Mouse (Mus musculus): Measurements from ENCODE around the gene Lsm14a. TPM values are rescaled to one million over a fixed set of nuclear protein-coding genes. Genes with fewer than 3 reads are reported as not detected.
"Not testable (repeated sequence)": the region's sequence is repeated elsewhere in the genome, so short reads cannot be mapped to it uniquely, and the experiment has no call there.

Lsm14a gene
- polyA plus RNA-seq, 1 experiment from 2014 or later, result 84.5 TPM

GRCm38 (mm10) chr7:34348011-34348410 lies 45.1 kb downstream of the Lsm14a start:
- Histone ChIP-seq H3K9me3 (no peaks in the 10 kb centered on the region), H3K36me3 (peaks cover 100% of the 10 kb centered on the region), H3K4me3 (no peak overlapping the region), H3K4me1 (replicated peaks) (no peaks in the 10 kb centered on the region), H3K27me3 (ENCODE audit: insufficient read depth, poor library complexity, severe bottlenecking) (no peaks in the 10 kb centered on the region), H3K27ac (no peak overlapping the region)
- no peak for DNase-seq (ENCODE audit: low spot score)
- 90% methylated on average over 1 of the region's 1 CpGs for WGBS

GRCm38 (mm10) chr7:34347041-34347440 lies 46.1 kb downstream of the Lsm14a start:
- Histone ChIP-seq H3K27me3 (ENCODE audit: insufficient read depth, poor library complexity, severe bottlenecking) (no peaks in the 10 kb centered on the region), H3K4me1 (replicated peaks) (no peaks in the 10 kb centered on the region), H3K9me3 (no peaks in the 10 kb centered on the region), H3K36me3 (peaks cover 100% of the 10 kb centered on the region), H3K4me3 (no peak overlapping the region), H3K27ac (no peak overlapping the region)
- no peak for DNase-seq (ENCODE audit: low spot score)
- WGBS, result 95% methylated on average over 3 of the region's 3 CpGs

GRCm38 (mm10) chr7:34346505-34346904 lies 46.6 kb downstream of the Lsm14a start:
- H3K36me3 ChIP-seq, result peaks cover 100% of the 10 kb centered on the region
- no peak overlapping the region for H3K4me3 ChIP-seq
- no peak overlapping the region for H3K27ac ChIP-seq
- H3K9me3 ChIP-seq, result no peaks in the 10 kb centered on the region
- H3K4me1 ChIP-seq (replicated peaks), result no peaks in the 10 kb centered on the region
- no peaks in the 10 kb centered on the region for H3K27me3 ChIP-seq (ENCODE audit: insufficient read depth, poor library complexity, severe bottlenecking)
- WGBS, result 96% methylated on average over 4 of the region's 4 CpGs
- no peak for DNase-seq (ENCODE audit: low spot score)

DNA sequence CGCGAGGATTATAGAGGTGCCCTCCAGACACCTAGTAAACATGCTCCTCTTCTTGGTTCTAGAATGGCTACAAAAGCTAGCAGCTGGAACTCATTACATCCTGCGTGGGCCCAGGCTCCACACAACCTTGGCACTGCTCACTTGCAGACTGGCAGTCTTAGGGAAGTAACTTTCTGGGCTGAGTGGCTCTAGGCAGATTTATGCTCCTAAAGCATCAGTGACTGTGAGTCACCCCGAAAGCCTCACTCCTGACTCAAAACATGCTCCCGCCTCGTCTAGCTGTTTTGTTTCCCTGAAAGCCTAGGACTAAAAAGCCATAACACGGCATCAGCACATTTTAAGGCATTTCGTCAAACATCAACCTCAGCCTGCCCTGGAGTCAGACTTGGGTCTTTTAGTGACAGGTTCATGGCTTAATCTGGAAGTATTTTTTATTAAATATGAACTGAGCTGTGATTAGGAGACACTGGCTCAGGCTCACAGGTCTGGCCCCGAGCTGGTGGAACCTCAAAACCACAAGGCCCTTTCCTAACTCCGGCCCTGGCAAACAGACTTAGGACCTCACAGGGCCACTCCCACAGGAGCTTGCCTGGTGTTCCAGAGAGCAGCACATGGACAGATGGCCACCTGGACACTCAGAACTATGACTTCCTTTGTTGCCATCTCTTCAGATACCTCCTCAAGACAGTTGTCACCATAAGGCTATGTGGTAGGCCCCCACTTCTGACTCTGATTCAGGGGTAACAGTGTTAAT lies 50.9 kb downstream of the Lsm14a start:
- H3K4me1 ChIP-seq (replicated peaks), result no peaks in the 10 kb centered on the region

DNA sequence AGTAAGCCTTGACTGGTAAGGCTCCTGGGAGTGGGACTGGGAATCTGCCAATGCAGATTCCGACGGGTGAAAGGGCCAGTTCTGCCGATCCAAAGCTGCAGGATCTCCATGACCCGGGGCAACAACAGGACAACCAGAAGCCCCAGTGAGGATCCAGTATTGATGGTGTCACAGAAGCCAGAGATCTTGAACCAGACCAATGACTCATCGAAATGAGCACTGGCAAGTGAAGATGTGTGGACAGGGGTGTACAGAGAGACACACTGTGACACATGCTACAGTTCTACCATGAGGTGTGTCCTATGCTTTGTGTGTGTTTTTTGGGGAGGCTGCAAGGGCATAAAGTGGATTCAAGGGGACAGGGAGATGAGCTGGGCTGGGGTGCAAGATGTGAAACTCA lies 52.3 kb downstream of the Lsm14a start:
- no peak for DNase-seq (ENCODE audit: low spot score)
- Histone ChIP-seq H3K9me3 (0 out of 2 replicates have a peak, but pooled peaks cover 5% of the 10 kb centered on the region), H3K27ac (no peak overlapping the region), H3K4me1 (replicated peaks) (no peaks in the 10 kb centered on the region), H3K36me3 (peaks cover 74% of the 10 kb centered on the region), H3K27me3 (ENCODE audit: insufficient read depth, poor library complexity, severe bottlenecking) (no peaks in the 10 kb centered on the region), H3K4me3 (no peak overlapping the region)
- 93% methylated on average over 5 of the region's 5 CpGs for WGBS

More for the DNA sequence above, 50.9 kb downstream of the Lsm14a start:
- 93% methylated on average over 10 of the region's 10 CpGs for WGBS
- H3K9me3 ChIP-seq, result no peaks in the 10 kb centered on the region
- H3K27me3 ChIP-seq (ENCODE audit: insufficient read depth, poor library complexity, severe bottlenecking), result no peaks in the 10 kb centered on the region
- no peak for DNase-seq (ENCODE audit: low spot score)
- H3K27ac ChIP-seq, result no peak overlapping the region
- no peak overlapping the region for H3K4me3 ChIP-seq
- H3K36me3 ChIP-seq, result peaks cover 88% of the 10 kb centered on the region

DNA sequence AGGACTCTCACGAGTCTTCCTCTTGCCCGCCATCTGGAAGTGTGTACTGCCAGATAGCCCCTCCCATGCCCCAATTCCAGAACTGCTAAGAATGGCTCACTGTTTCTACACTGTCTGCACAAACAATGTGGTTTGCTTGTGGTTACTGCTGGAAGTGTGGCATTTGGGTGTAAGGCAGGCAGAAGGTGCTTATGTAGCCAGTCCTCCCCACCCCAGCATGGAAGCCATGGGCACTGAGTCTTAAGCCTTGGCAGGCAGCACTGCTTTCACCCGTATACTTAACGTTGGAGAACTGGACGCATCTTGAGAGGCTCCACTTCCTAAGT lies 54.0 kb downstream of the Lsm14a start:
- no peaks in the 10 kb centered on the region for H3K4me1 ChIP-seq (replicated peaks)
- H3K27ac ChIP-seq, result no peak overlapping the region
- H3K4me3 ChIP-seq, result no peak overlapping the region
- peaks cover 57% of the 10 kb centered on the region for H3K36me3 ChIP-seq
- no peak for DNase-seq (ENCODE audit: low spot score)
- H3K27me3 ChIP-seq (ENCODE audit: insufficient read depth, poor library complexity, severe bottlenecking), result no peaks in the 10 kb centered on the region
- 0 out of 2 replicates have a peak, but pooled peaks cover 5% of the 10 kb centered on the region for H3K9me3 ChIP-seq
- WGBS, result 83% methylated on average over 5 of the region's 5 CpGs

DNA sequence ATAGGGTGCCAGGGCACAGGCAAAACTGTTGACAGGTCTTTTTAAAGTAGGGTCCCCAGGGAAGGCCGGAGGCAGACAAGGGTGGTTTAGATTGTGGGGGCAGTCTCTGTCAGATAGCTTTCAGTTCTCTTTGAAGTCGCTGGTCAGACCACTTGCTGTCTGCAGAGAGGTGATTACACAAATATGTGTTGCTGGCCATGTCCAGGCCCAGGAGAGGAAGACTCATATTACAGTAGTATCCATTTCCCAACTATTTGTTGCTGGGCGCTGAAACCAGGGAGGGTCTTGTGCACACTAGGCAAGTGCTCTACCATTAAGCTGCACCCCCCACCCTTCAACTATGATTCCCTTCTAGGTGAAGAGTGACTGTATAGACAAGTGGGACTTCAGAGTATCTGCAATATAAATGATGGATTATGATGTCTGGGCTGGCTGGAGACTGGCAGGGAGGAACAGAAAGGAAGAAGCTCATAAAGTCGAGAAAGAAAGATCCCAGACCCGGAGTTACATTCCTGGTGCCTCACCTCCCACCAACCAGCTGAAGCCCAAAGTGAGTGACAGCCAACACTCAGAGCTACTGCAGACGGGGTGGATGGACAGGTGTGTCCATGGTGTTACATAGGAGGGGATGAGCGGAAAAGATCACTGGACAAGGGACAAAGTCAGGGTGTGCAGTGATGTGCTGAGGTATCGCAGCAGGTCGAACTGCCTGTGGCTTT lies 54.5 kb downstream of the Lsm14a start:
- H3K4me1 ChIP-seq (replicated peaks), result no peaks in the 10 kb centered on the region
- peaks cover 52% of the 10 kb centered on the region for H3K36me3 ChIP-seq
- no peak for DNase-seq (ENCODE audit: low spot score)
- H3K27me3 ChIP-seq (ENCODE audit: insufficient read depth, poor library complexity, severe bottlenecking), result no peaks in the 10 kb centered on the region
- no peak overlapping the region for H3K4me3 ChIP-seq
- 0 out of 2 replicates have a peak, but pooled peaks cover 5% of the 10 kb centered on the region for H3K9me3 ChIP-seq
- 75% methylated on average over 9 of the region's 9 CpGs for WGBS
- H3K27ac ChIP-seq, result no peak overlapping the region

DNA sequence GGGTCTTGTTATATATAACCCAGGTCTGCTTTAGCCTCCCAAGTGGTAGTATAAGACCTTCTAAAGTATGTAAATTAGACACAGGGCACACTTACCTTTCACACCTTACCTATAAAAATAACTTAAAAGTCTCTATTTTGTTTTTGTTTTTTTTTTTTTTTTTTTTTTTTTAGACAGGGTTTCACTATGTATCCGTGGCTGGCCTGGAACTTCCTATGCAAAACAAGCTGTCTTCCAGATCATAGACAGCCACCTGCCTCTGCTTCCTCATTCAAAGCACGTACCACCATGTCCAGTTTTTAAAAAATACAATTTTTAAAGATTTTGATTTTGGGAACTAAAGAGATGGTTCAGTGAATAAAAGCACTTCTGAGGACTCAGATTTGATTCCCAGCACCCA lies 55.8 kb downstream of the Lsm14a start:
- WGBS, result 92% methylated on average over 2 of the region's 2 CpGs
- no peaks in the 10 kb centered on the region for H3K4me1 ChIP-seq (replicated peaks)

DNA sequence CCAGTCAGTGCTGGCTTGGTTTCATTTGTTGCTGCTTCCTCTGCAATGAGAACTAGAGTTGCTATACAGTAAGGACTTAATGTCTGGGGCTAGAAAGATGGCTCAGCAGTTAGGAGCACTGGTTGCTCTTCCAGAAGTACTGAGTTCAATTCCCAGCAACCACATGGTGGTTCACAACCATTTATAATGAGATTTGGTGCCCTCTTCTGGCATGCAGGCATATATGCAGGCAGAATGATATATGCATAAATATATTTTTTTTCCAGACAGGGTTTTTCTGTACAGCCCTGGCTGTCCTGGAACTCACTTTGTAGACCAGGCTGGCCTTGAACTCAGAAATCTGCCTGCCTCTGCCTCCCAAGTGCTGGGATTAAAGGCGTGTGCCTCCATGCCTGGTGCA lies 56.6 kb downstream of the Lsm14a start:
- not testable (repeated sequence) for H3K4me3 ChIP-seq; H3K4me1 ChIP-seq (replicated peaks); H3K27ac ChIP-seq; H3K27me3 ChIP-seq (ENCODE audit: insufficient read depth, poor library complexity, severe bottlenecking); H3K9me3 ChIP-seq; DNase-seq (ENCODE audit: low spot score)
- H3K36me3 ChIP-seq, result peaks cover 31% of the 10 kb centered on the region
- 86% methylated on average over 1 of the region's 1 CpGs for WGBS

More for the DNA sequence above, 55.8 kb downstream of the Lsm14a start:
- Histone ChIP-seq H3K27ac (no peak overlapping the region), H3K36me3 (peaks cover 38% of the 10 kb centered on the region), H3K4me3 (no peak overlapping the region), H3K9me3 (0 out of 2 replicates have a peak, but pooled peaks cover 5% of the 10 kb centered on the region), H3K27me3 (ENCODE audit: insufficient read depth, poor library complexity, severe bottlenecking) (no peaks in the 10 kb centered on the region)
- no peak for DNase-seq (ENCODE audit: low spot score)

DNA sequence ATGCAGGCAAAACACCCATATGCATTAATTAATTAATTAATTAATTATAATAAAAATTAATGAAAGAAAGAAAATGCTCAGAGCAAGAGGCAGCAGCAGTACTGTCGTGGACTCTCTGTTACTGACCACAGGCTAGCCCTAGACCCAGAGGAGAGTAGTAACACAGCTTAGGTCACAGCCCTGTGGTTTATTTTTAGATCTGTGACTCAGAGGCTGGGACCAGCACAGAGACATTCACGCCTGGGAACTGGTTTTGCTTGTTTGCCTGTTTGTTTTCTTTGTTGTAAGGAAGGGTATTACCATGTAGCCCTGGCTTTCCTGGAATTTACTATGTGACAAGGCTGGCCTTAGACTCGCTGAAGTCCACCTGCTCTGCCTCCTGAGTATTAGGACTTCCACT lies 65.6 kb downstream of the Lsm14a start:
- Histone ChIP-seq H3K4me3 (no peak overlapping the region), H3K27ac (no peak overlapping the region), H3K36me3 (no peaks in the 10 kb centered on the region), H3K9me3 (peaks cover 5% of the 10 kb centered on the region; the same call in 1 of the 2 replicates), H3K27me3 (ENCODE audit: insufficient read depth, poor library complexity, severe bottlenecking) (no peaks in the 10 kb centered on the region), H3K4me1 (replicated peaks) (no peaks in the 10 kb centered on the region)
- 63% methylated on average over 3 of the region's 3 CpGs for WGBS
- DNase-seq (ENCODE audit: low spot score), result no peak

DNA sequence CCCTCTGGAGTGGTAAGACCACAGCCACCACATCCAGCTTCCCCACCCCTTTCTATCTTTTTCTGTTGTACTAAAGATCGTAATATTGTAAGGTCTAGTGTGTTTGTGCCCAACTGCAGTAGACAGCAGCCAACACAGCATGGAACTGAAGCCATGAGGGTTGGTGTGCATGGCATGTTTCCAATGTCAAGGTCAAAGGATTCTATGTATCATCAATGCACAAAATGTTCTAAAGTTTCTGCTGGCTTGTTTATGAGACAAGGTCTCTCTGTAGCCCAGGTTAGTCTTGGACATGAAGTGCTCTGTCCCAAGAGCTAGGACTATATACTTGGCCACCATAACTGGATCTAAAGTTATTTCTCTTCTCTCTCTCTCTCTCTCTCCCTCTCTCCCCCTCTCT lies 68.3 kb downstream of the Lsm14a start:
- Histone ChIP-seq H3K4me3 (no peak overlapping the region), H3K27me3 (ENCODE audit: insufficient read depth, poor library complexity, severe bottlenecking) (no peaks in the 10 kb centered on the region), H3K9me3 (peaks cover 5% of the 10 kb centered on the region; the same call in 1 of the 2 replicates), H3K36me3 (no peaks in the 10 kb centered on the region), H3K4me1 (replicated peaks) (peaks cover 7% of the 10 kb centered on the region), H3K27ac (no peak overlapping the region)
- no peak for DNase-seq (ENCODE audit: low spot score)
- 92% methylated on average over 1 of the region's 1 CpGs for WGBS

GRCm38 (mm10) chr7:34324005-34324404 lies 69.1 kb downstream of the Lsm14a start:
- Histone ChIP-seq H3K36me3 (no peaks in the 10 kb centered on the region), H3K4me3 (no peak overlapping the region), H3K9me3 (peaks cover 5% of the 10 kb centered on the region; the same call in 1 of the 2 replicates), H3K27ac (no peak overlapping the region), H3K4me1 (replicated peaks) (peaks cover 8% of the 10 kb centered on the region), H3K27me3 (ENCODE audit: insufficient read depth, poor library complexity, severe bottlenecking) (no peaks in the 10 kb centered on the region)
- WGBS, result 94% methylated on average over 2 of the region's 2 CpGs
- DNase-seq (ENCODE audit: low spot score), result no peak

DNA sequence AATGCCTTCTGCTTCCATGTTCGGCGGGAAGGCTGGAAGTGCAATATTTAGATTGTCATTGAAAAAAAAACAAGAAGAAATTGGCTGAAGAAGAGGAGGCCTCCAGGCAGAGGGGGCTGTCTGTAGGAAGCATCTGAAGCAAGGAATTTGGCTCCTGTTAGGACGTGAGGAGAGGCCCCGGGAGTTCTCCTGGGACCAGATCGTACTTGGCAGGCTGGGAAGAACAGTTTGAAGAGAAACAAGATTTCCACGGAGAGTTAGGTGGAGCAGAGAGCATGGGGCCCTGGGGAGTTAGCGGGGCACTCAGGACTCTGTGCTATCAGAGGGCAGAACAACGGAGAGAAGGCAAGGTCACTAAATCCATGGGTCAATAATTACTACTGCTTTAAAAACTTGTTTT lies 69.8 kb downstream of the Lsm14a start:
- Histone ChIP-seq H3K4me1 (replicated peaks) (peaks cover 8% of the 10 kb centered on the region), H3K9me3 (peaks cover 5% of the 10 kb centered on the region; the same call in 1 of the 2 replicates), H3K27ac (no peak overlapping the region), H3K27me3 (ENCODE audit: insufficient read depth, poor library complexity, severe bottlenecking) (no peaks in the 10 kb centered on the region), H3K36me3 (no peaks in the 10 kb centered on the region), H3K4me3 (no peak overlapping the region)
- DNase-seq (ENCODE audit: low spot score), result no peak
- WGBS, result 84% methylated on average over 8 of the region's 8 CpGs

All from hindbrain, embryonic 10.5 days (tissue).